Comparison of ENCODE assay signal across 9 mouse cellular contexts in genomic region chr6:4994161-4994919, GRCm38 (mm10).
DNase-seq lines count a peak whose midpoint lies in the region; ATAC-seq lines count a peak whose summit lies in the region.
"Had no signal": no experiment of that assay in that cellular context is flagged by ENCODE, and none has a peak within 500 bp of the region (broad histone marks: within the 10 kb centered on the region; RNA-seq: fewer than 3 reads in every experiment).

No protein-coding gene starts in this region.

- H3K4me3 ChIP-seq in heart, embryonic 14.5 days (ENCODE audit: control insufficient read depth in 1 of 2, insufficient read depth in 1 of 2, low read depth in 1 of 2, low read length in 2 of 2) = no peak overlapping the region
- H3K4me3 ChIP-seq in embryonic facial prominence, embryonic 10.5 days = peak overlapping the region; percentile 18; the same call in 1 of the 2 replicates
- H3K4me3 ChIP-seq in hindbrain, embryonic 16.5 days (ENCODE audit: low read length) = no peak overlapping the region
- H3K4me3 ChIP-seq in neural tube, embryonic 11.5 days (ENCODE audit: low read depth, low read length) = no peak overlapping the region

- ATAC-seq in heart, embryonic 14.5 days (ENCODE audit: insufficient number of reproducible peaks, insufficient read depth, low FRiP score, low read depth) = no peak
- ATAC-seq in hindbrain, embryonic 16.5 days = peak; percentile 70; the same call in 1 of the 2 replicates
- ATAC-seq in neural tube, embryonic 11.5 days (ENCODE audit: insufficient read depth, low FRiP score, low TSS enrichment) = no peak

- H3K4me1 ChIP-seq in heart, embryonic 14.5 days (ENCODE audit: control insufficient read depth in 2 of 2, insufficient read depth in 2 of 2, low read length in 2 of 2) = peaks cover 13 to 18% of the 10 kb centered on the region in 2 experiments
- H3K4me1 ChIP-seq in embryonic facial prominence, embryonic 10.5 days = peaks cover 60% of the 10 kb centered on the region
- H3K4me1 ChIP-seq in hindbrain, embryonic 16.5 days (ENCODE audit: control insufficient read depth, insufficient read depth, low read depth, low read length) = peaks cover 6% of the 10 kb centered on the region
- peaks cover 8% of the 10 kb centered on the region for H3K4me1 ChIP-seq in neural tube, embryonic 11.5 days (ENCODE audit: control insufficient read depth, insufficient read depth, low read length)

- peak overlapping the region; percentile 31; the same call in 1 of the 2 replicates for H3K4me2 ChIP-seq in heart, embryonic 14.5 days (ENCODE audit: low read length)
- peak overlapping the region; percentile 35; the same call in 1 of the 2 replicates for H3K4me2 ChIP-seq in hindbrain, embryonic 16.5 days (ENCODE audit: low read length)
- no peak overlapping the region for H3K4me2 ChIP-seq in neural tube, embryonic 11.5 days (ENCODE audit: low read depth)

- no peak overlapping the region for H3K9ac ChIP-seq in heart, embryonic 14.5 days (ENCODE audit: low read length)
- H3K9ac ChIP-seq in hindbrain, embryonic 16.5 days (ENCODE audit: low read depth, low read length) = no peak overlapping the region
- H3K9ac ChIP-seq in neural tube, embryonic 11.5 days (ENCODE audit: low read length) = no peak overlapping the region

- intact Hi-C loops in left cerebral cortex, postnatal 36 days (cut with DNase I) = no loop called here

- H3K9me3 ChIP-seq in heart, embryonic 14.5 days (ENCODE audit: control insufficient read depth, low read length) = no peaks in the 10 kb centered on the region
- H3K9me3 ChIP-seq in embryonic facial prominence, embryonic 10.5 days = no peaks in the 10 kb centered on the region
- no peaks in the 10 kb centered on the region for H3K9me3 ChIP-seq in hindbrain, embryonic 16.5 days (ENCODE audit: control insufficient read depth, low read length)
- H3K9me3 ChIP-seq in neural tube, embryonic 11.5 days (ENCODE audit: control insufficient read depth, low read length) = no peaks in the 10 kb centered on the region

- no peak for DNase-seq in heart, adult 8-10 months (ENCODE audit: low spot score)
- DNase-seq in embryonic facial prominence, embryonic 10.5 days (ENCODE audit: low spot score) = peak; percentile 70
- DNase-seq in neural tube, embryonic 11.5 days (ENCODE audit: low spot score) = peak; percentile 42
- DNase-seq in cerebellum, adult 9-10 months = no peak
- DNase-seq in left cerebral cortex, postnatal 36 days (ENCODE audit: low spot score in 2 of 2) = no peak
- DNase-seq in adrenal gland, postnatal 4 days (ENCODE audit: low spot score in 2 of 2) = no peak
- DNase-seq: kidney, adult 11 months had no signal

- no peaks in the 10 kb centered on the region for H3K27me3 ChIP-seq in heart, embryonic 14.5 days (ENCODE audit: control insufficient read depth, insufficient read depth, low read length)
- H3K27me3 ChIP-seq in embryonic facial prominence, embryonic 10.5 days (replicated peaks; ENCODE audit: low read depth, poor library complexity, severe bottlenecking) = no peaks in the 10 kb centered on the region
- H3K27me3 ChIP-seq in hindbrain, embryonic 16.5 days (replicated peaks; ENCODE audit: control insufficient read depth, insufficient read depth, low read length) = no peaks in the 10 kb centered on the region
- no peaks in the 10 kb centered on the region for H3K27me3 ChIP-seq in neural tube, embryonic 11.5 days (ENCODE audit: control insufficient read depth, insufficient read depth, low read length)

- H3K27ac ChIP-seq in heart, embryonic 14.5 days (replicated peaks in 1 of 2; ENCODE audit: control insufficient read depth in 1 of 2, insufficient read depth in 1 of 2, low read depth in 2 of 2, low read length in 2 of 2) = peak overlapping the region in 1 of 2 experiments; percentile 12; a peak in 1 of 4 replicates
- H3K27ac ChIP-seq in embryonic facial prominence, embryonic 10.5 days (replicated peaks) = peak overlapping the region; percentile 86
- H3K27ac ChIP-seq in hindbrain, embryonic 16.5 days (ENCODE audit: low read depth, low read length) = no peak overlapping the region
- H3K27ac ChIP-seq in neural tube, embryonic 11.5 days (ENCODE audit: low read depth, low read length) = no peak overlapping the region; the same call in 1 of the 2 replicates

- no peaks in the 10 kb centered on the region for H3K36me3 ChIP-seq in heart, embryonic 14.5 days (ENCODE audit: control insufficient read depth, insufficient read depth, low read length)
- no peaks in the 10 kb centered on the region for H3K36me3 ChIP-seq in embryonic facial prominence, embryonic 10.5 days (replicated peaks)
- H3K36me3 ChIP-seq in hindbrain, embryonic 16.5 days (ENCODE audit: control insufficient read depth, insufficient read depth, low read length) = no peaks in the 10 kb centered on the region
- H3K36me3 ChIP-seq in neural tube, embryonic 11.5 days (ENCODE audit: control insufficient read depth, insufficient read depth, low read length) = no peaks in the 10 kb centered on the region

- WGBS in heart, embryonic 14.5 days = 56% methylated on average over 14 of the region's 14 CpGs
- WGBS in embryonic facial prominence, embryonic 10.5 days = 26% methylated on average over 14 of the region's 14 CpGs
- WGBS in hindbrain, embryonic 16.5 days = 36% methylated on average over 14 of the region's 14 CpGs
- 45% methylated on average over 14 of the region's 14 CpGs for WGBS in neural tube, embryonic 11.5 days

Comparison
In these comparisons a context has a peak if more than half of its experiments do, and no peak if none do; other contexts are left out.
1. DNase-seq: peak in embryonic facial prominence, embryonic 10.5 days (single experiment) and neural tube, embryonic 11.5 days (single experiment); none in heart, adult 8-10 months (single experiment), cerebellum, adult 9-10 months (single experiment), left cerebral cortex, postnatal 36 days (0 of 2) and adrenal gland, postnatal 4 days (0 of 2).